Mouse (Mus musculus) embryonic stem cell, embryonic (primary cell): ENCODE data around the gene Gm10436.
"Not testable (repeated sequence)": the region's sequence is repeated elsewhere in the genome, so short reads cannot be mapped to it uniquely, and the experiment has no call there.

Experiments
- CTCF ChIA-PET, 4 experiments: fragments of 300-600 bp in 2 of 4; fragments of 350-600 bp in 2 of 4; sonication (Branson Sonifier 250); formaldehyde crosslinking; loops; one replicate each; lab custom pipeline; 2022; ENCODE audit warnings: inconsistent platforms in 2 of 4; lab: Charles Lee
- POLR2A ChIA-PET, 4 experiments: fragments of 300-600 bp in 2 of 4; fragments of 350-600 bp in 2 of 4; sonication (Branson Sonifier 250); formaldehyde crosslinking; loops; one replicate each; lab custom pipeline; 2022; ENCODE audit warnings: antibody characterized with exemption in 4 of 4, inconsistent platforms in 1 of 4; lab: Charles Lee

Gene Gm10436

DNA sequence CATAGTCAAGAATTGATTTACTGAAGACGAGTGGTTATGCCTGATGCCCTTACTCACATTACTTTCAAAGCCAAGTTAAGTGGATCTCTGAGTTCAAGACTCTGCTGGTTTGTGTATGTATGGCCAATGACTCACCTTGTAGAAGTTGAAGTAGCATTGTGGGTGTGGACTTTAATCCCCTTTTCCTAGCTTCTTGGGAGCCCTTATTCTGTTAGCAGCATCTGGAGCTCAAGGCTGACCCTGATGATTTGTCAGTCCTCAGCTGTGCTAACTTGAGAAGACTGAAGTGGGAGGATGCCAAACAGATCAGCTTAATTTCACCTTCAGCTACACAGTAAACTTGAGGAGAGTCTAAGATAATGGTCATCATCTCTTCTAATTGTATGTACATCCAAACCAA lies at the start of gene Gm10436:
Gene Gm10436, minus strand, starts transcription at position 101 of the 400 bp plus-strand sequence.
- CTCF ChIA-PET, POLR2A ChIA-PET: not testable (repeated sequence)

DNA sequence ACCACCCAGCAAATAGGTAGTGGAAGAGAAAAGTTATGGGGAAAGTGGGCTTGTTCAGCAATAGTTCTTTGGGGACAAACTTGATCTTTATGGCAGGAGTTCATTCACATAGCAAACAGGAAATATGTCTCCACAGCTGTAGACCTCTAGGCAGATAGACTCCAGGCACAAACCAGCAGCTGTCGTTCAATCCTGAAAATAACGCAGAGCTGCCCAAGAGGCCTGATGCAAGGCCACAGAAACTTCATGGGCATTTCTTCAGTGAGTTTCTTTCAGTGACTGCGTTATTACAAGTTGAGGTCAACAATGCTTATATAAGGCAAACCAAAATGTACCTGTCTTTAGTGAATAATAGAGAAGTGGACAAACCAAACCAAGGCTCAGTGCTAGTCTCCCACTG lies 37.5 kb upstream of the Gm10436 start:
- ChIA-PET POLR2A (no interaction called here), CTCF (no interaction called here)

DNA sequence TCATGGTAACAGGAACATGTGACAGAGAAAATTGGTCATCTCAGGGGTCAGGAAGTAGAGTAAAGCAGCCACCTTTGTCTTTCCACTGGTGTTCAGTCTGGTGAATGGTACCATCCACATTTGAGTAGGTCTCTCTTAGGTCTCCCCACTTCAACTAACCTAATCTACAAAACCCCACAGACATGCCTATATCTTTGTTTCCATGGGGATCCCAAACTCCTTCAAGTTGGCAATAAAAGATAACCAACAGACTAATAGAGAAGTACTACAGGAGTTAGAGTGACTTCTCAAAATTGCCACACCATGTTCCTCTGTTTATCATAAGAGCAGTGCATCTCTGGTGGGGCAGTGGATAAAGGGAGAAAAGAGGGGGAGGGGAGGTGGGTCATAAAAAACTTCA lies 36.2 kb upstream of the Gm10436 start:
- POLR2A ChIA-PET, CTCF ChIA-PET: not testable (repeated sequence)

DNA sequence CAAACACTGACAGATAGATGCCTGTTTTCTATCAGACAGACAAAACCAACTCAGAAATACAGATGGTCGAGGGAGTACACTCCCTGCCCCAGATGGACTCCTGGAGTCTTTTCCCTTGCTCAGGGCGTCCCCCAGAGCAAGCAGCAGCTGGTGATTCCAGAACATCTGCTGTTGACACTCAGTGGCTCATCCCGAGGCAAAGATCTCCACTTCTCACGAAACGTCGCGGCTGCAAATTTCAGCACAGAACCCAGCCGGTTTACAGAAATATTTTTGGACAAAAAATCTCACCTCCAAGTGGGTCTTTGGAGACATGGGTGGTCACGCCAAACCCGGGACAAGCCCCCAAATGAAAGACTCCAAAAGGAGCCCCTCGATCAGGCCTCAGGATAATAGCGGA lies 32.7 kb upstream of the Gm10436 start:
- ChIA-PET POLR2A (no interaction called here), CTCF (no interaction called here)

DNA sequence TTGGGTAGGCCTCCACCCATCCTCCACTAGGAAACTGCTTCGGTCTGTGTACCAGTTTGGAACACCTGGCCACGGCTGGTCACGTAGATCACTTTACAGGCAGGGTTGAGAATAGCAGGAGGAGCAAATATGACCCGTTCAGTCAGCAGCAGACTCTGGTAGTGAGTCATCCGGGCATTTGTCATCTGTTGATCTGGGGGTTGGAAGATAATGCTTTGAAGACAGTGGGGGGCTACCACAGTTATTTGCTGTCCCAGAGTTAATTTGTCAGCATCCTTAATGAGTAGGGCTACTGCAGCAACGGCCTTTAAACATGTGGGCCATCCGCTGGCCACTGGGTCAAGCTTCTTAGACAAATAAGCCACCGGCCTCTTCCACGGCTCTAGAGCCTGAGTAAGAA lies 29.6 kb upstream of the Gm10436 start:
- POLR2A ChIA-PET, CTCF ChIA-PET: not testable (repeated sequence)

DNA sequence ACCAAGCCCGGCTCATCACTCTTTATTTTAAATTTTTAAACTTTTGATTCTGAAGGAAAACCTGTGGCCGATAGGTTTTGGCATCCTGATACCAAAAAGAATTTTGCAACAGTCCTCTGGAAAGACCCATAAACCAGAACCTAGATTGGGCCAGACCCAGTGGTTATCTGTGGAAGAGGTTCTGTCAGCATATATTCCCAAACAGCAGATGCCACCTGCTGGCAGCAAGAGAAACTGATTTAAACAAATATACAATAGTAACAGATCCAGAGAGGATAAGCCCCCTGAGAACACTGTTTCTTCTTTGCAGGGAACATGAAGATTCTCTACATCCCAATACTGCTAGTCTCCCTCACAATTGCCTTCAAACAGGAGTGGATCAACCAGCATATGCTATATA lies 20.9 kb upstream of the Gm10436 start:
- CTCF ChIA-PET: no interaction called here
- POLR2A ChIA-PET: no interaction called here
